Comparison of ENCODE assay signal across 9 mouse cellular contexts in genomic region chr5:36033531-36034426, GRCm38 (mm10).
DNase-seq lines count a peak whose midpoint lies in the region; ATAC-seq and TF ChIP-seq lines count a peak whose summit lies in the region.
"Had no signal": no experiment of that assay in that cellular context is flagged by ENCODE, and none has a peak within 500 bp of the region (broad histone marks: within the 10 kb centered on the region; RNA-seq: fewer than 3 reads in every experiment).

No protein-coding gene starts in this region.

- H3K27ac ChIP-seq in MEL (ENCODE audit: control insufficient read depth, low read depth, low read length) = no peak overlapping the region
- H3K27ac ChIP-seq in hindbrain, embryonic 10.5 days = no peak overlapping the region
- H3K27ac ChIP-seq in left cerebral cortex, adult 2 months = no peak overlapping the region
- H3K27ac ChIP-seq in midbrain, embryonic 13.5 days = no peak overlapping the region
- H3K27ac ChIP-seq in stomach, embryonic 14.5 days (ENCODE audit: low read length) = no peak overlapping the region; the same call in 1 of the 2 replicates
- H3K27ac ChIP-seq: macrophage had no signal

- peak in 2 of 3 experiments; percentile 14 to 32; a peak in 4 of 6 replicates for TF ChIP-seq CTCF in MEL (IDR thresholded peaks at IDR 0.05 in 2 of 3, conservative IDR thresholded peaks at IDR 0.05 in 1 of 3; ENCODE audit: control insufficient read depth in 1 of 3, insufficient read depth in 1 of 3, low read depth in 2 of 3, low read length in 3 of 3, poor library complexity in 1 of 3, severe bottlenecking in 1 of 3)
- TF ChIP-seq CTCF in left cerebral cortex, adult 2 months (IDR thresholded peaks at IDR 0.05) = peak; percentile 76

- H3K4me1 ChIP-seq in MEL (ENCODE audit: control insufficient read depth in 1 of 2, insufficient read depth in 2 of 2, low read length in 2 of 2) = no peaks in the 10 kb centered on the region
- peaks cover 9% of the 10 kb centered on the region; the same call in 1 of the 2 replicates for H3K4me1 ChIP-seq in hindbrain, embryonic 10.5 days (replicated peaks)
- H3K4me1 ChIP-seq in midbrain, embryonic 13.5 days (replicated peaks) = no peaks in the 10 kb centered on the region
- no peaks in the 10 kb centered on the region; the same call in 1 of the 2 replicates for H3K4me1 ChIP-seq in stomach, embryonic 14.5 days (ENCODE audit: control insufficient read depth, insufficient read depth, low read length)

- peak; percentile 62 for ATAC-seq in midbrain, embryonic 13.5 days
- peak; percentile 42; the same call in 1 of the 2 replicates for ATAC-seq in stomach, embryonic 14.5 days (ENCODE audit: insufficient number of reproducible peaks, insufficient read depth, low FRiP score, low read depth)

- no peaks in the 10 kb centered on the region for H3K36me3 ChIP-seq in MEL (ENCODE audit: control insufficient read depth in 1 of 2, insufficient read depth in 2 of 2, low read length in 2 of 2)
- H3K36me3 ChIP-seq in hindbrain, embryonic 10.5 days = no peaks in the 10 kb centered on the region
- H3K36me3 ChIP-seq in midbrain, embryonic 13.5 days = peaks cover 37% of the 10 kb centered on the region
- H3K36me3 ChIP-seq in stomach, embryonic 14.5 days (ENCODE audit: control insufficient read depth, insufficient read depth, low read length) = no peaks in the 10 kb centered on the region; the same call in 1 of the 2 replicates

- TF ChIP-seq RAD21 in MEL (IDR thresholded peaks at IDR 0.05; ENCODE audit: low read depth, low read length) = peak; percentile 30

- no peak for TF ChIP-seq EP300 in MEL (IDR thresholded peaks at IDR 0.05; ENCODE audit: low read depth in 1 of 2, low read length in 2 of 2)

- H3K79me2 ChIP-seq in MEL (ENCODE audit: control insufficient read depth, insufficient read depth, low read length, poor library complexity) = no peaks in the 10 kb centered on the region

- H3K27me3 ChIP-seq in MEL (ENCODE audit: control insufficient read depth in 1 of 2, insufficient read depth in 2 of 2, low read length in 2 of 2) = no peaks in the 10 kb centered on the region
- H3K27me3 ChIP-seq in hindbrain, embryonic 10.5 days (ENCODE audit: insufficient read depth, poor library complexity, severe bottlenecking) = 0 out of 2 replicates have a peak, but pooled peaks cover 5% of the 10 kb centered on the region
- peaks cover 7% of the 10 kb centered on the region for H3K27me3 ChIP-seq in midbrain, embryonic 13.5 days
- H3K27me3 ChIP-seq in stomach, embryonic 14.5 days (ENCODE audit: control insufficient read depth, insufficient read depth, low read length) = no peaks in the 10 kb centered on the region

- WGBS in hindbrain, embryonic 10.5 days = 45% methylated on average over 8 of the region's 8 CpGs
- 38% methylated on average over 8 of the region's 8 CpGs for WGBS in midbrain, embryonic 13.5 days
- WGBS in stomach, embryonic 14.5 days = 48% methylated on average over 8 of the region's 8 CpGs

- no peak overlapping the region for H3K4me3 ChIP-seq in MEL (ENCODE audit: control insufficient read depth in 1 of 2, insufficient read depth in 1 of 2, low read depth in 2 of 2, low read length in 2 of 2)
- H3K4me3 ChIP-seq in hindbrain, embryonic 10.5 days = no peak overlapping the region
- H3K4me3 ChIP-seq in left cerebral cortex, adult 2 months = no peak overlapping the region
- no peak overlapping the region for H3K4me3 ChIP-seq in midbrain, embryonic 13.5 days (replicated peaks)
- no peak overlapping the region for H3K4me3 ChIP-seq in stomach, embryonic 14.5 days (ENCODE audit: low read depth, low read length)

- no peak for TF ChIP-seq POLR2A in MEL (IDR thresholded peaks at IDR 0.05; ENCODE audit: control insufficient read depth in 1 of 2, insufficient read depth in 1 of 2, low read depth in 1 of 2, low read length in 2 of 2, poor library complexity in 1 of 2)

- DNase-seq in cerebellum, adult 9-10 months = peak; percentile 18
- DNase-seq in cerebellum, adult 11 months = no peak
- DNase-seq in MEL (ENCODE audit: low read depth, low spot score) = peak; percentile 5
- DNase-seq in embryo, embryonic 11 days = peak; percentile 83
- DNase-seq in hindbrain, embryonic 10.5 days (ENCODE audit: low spot score) = peak; percentile 69
- DNase-seq in left cerebral cortex, adult 2 months (ENCODE audit: extremely low spot score in 1 of 2, low spot score in 2 of 2) = peak; percentile 53

- H3K9ac ChIP-seq in MEL (ENCODE audit: control insufficient read depth, low read depth, low read length, poor library complexity, severe bottlenecking) = no peak overlapping the region
- no peak overlapping the region for H3K9ac ChIP-seq in midbrain, embryonic 13.5 days (replicated peaks)
- no peak overlapping the region for H3K9ac ChIP-seq in stomach, embryonic 14.5 days (replicated peaks; ENCODE audit: low read depth, low read length)

- intact Hi-C loops in left cerebral cortex, adult 2 months (cut with DNase I) = loop anchor here (1.0 to 5.0 kb wide), 3 partner anchors 179 to 429 kb away; partner anchors contain the start of genes Grpel1 and Sorcs2

- H3K9me3 ChIP-seq in MEL (replicated peaks; ENCODE audit: insufficient read depth, low read length) = no peaks in the 10 kb centered on the region
- H3K9me3 ChIP-seq in hindbrain, embryonic 10.5 days = no peaks in the 10 kb centered on the region
- no peaks in the 10 kb centered on the region for H3K9me3 ChIP-seq in midbrain, embryonic 13.5 days
- no peaks in the 10 kb centered on the region for H3K9me3 ChIP-seq in stomach, embryonic 14.5 days (ENCODE audit: control insufficient read depth, low read depth, low read length)

- no peak overlapping the region for H3K4me2 ChIP-seq in midbrain, embryonic 13.5 days (replicated peaks)
- no peak overlapping the region for H3K4me2 ChIP-seq in stomach, embryonic 14.5 days (replicated peaks; ENCODE audit: low read depth, low read length)

TF ChIP-seq in MEL, 35 proteins besides CTCF, POLR2A, EP300 and RAD21:
- TF ChIP-seq UBTF (IDR thresholded peaks at IDR 0.05; ENCODE audit: borderline replicate concordance, insufficient read depth, low read depth, low read length) (no peak), POLR2AphosphoS2 (IDR thresholded peaks at IDR 0.05; ENCODE audit: low read length) (no peak), MXI1 (IDR thresholded peaks at IDR 0.05; ENCODE audit: low read depth, low read length) (no peak)
